Mouse (Mus musculus) kidney, postnatal 14 days (tissue): Measurements from ENCODE around the gene Gm37240.

Experiments
- DNase-seq: peaks from one replicate; pipeline ENCODE4 v3.0.0; 2022; ENCODE audit warnings: mixed read lengths

Gene Gm37240

GRCm38 (mm10) chr3:84852877-84853276, 1034.4 kb downstream of the Gm37240 start:
- peak; percentile 67 for DNase-seq

- no peak for DNase-seq
Measured at GRCm38 (mm10) chr3:84851801-84852200, 1035.5 kb downstream of the Gm37240 start.

GRCm38 (mm10) chr3:84850418-84850817, 1036.9 kb downstream of the Gm37240 start:
- DNase-seq = no peak

GRCm38 (mm10) chr3:84848798-84849197, 1038.5 kb downstream of the Gm37240 start:
- peak; percentile 36 for DNase-seq

GRCm38 (mm10) chr3:84843594-84843993, 1043.7 kb downstream of the Gm37240 start:
- DNase-seq = peak; percentile 78

GRCm38 (mm10) chr3:84842793-84843192, 1044.5 kb downstream of the Gm37240 start:
- no peak for DNase-seq

GRCm38 (mm10) chr3:84841271-84841670, 1046.0 kb downstream of the Gm37240 start:
- no peak for DNase-seq

- DNase-seq = no peak
Measured at GRCm38 (mm10) chr3:84839499-84839898, 1047.8 kb downstream of the Gm37240 start.

GRCm38 (mm10) chr3:84837984-84838383, 1049.3 kb downstream of the Gm37240 start:
- no peak for DNase-seq

GRCm38 (mm10) chr3:84836029-84836428, 1051.3 kb downstream of the Gm37240 start:
- DNase-seq = no peak

GRCm38 (mm10) chr3:84829366-84829765, 1058.0 kb downstream of the Gm37240 start:
- no peak for DNase-seq

GRCm38 (mm10) chr3:84827617-84828016, 1059.7 kb downstream of the Gm37240 start:
- no peak for DNase-seq

GRCm38 (mm10) chr3:84826938-84827337, 1060.4 kb downstream of the Gm37240 start:
- no peak for DNase-seq

- no peak for DNase-seq
Measured at GRCm38 (mm10) chr3:84826405-84826804, 1060.9 kb downstream of the Gm37240 start.

GRCm38 (mm10) chr3:84825990-84826389, 1061.3 kb downstream of the Gm37240 start:
- no peak for DNase-seq

- DNase-seq = no peak
Measured at GRCm38 (mm10) chr3:84820654-84821201, 1066.6 kb downstream of the Gm37240 start.

GRCm38 (mm10) chr3:84816951-84817350, 1070.4 kb downstream of the Gm37240 start:
- no peak for DNase-seq

- peak; percentile 42 for DNase-seq
Measured at GRCm38 (mm10) chr3:84815461-84815860, 1071.9 kb downstream of the Gm37240 start.

GRCm38 (mm10) chr3:84814762-84815381, 1072.4 kb downstream of the Gm37240 start, which contains the start of gene Fbxw7:
Gene Fbxw7, plus strand, starts transcription at chr3:84815268.
- peak; percentile 37 for DNase-seq

- DNase-seq = peak; percentile 99
Measured at GRCm38 (mm10) chr3:84814157-84814761, 1073.1 kb downstream of the Gm37240 start.

- DNase-seq = no peak
Measured at GRCm38 (mm10) chr3:84813436-84814156, 1073.7 kb downstream of the Gm37240 start.

GRCm38 (mm10) chr3:84810803-84811202, 1076.5 kb downstream of the Gm37240 start:
- no peak for DNase-seq

GRCm38 (mm10) chr3:84808906-84809305, 1078.4 kb downstream of the Gm37240 start:
- no peak for DNase-seq

- DNase-seq = no peak
Measured at GRCm38 (mm10) chr3:84807826-84808225, 1079.5 kb downstream of the Gm37240 start.
